Mouse (Mus musculus) CH12.LX (cell line): ENCODE results near the gene Tmem52. TPM values are rescaled to one million over a fixed set of nuclear protein-coding genes. Genes with fewer than 3 reads are reported as not detected.

Experiments used
- DNase-seq: peaks from one replicate; pipeline ENCODE4 v3.0.0-alpha.2; 2013; ENCODE audit errors: extremely low read depth
- H3K27ac ChIP-seq: 2 replicates; pipeline ENCODE4 v1.5.1; 2012; ENCODE audit warnings: low read depth, mild to moderate bottlenecking, control low read depth, moderate library complexity; ENCODE audit not compliant: insufficient read depth
- H3K27me3 ChIP-seq: replicated peaks from 2 replicates; pipeline ENCODE3; 2012; ENCODE audit warnings: inconsistent platforms
- H3K36me3 ChIP-seq, 2 experiments: replicated peaks in 1 of 2; 2 replicates each; pipeline versions ENCODE3 to v1.6.1; 2012; ENCODE audit warnings: inconsistent platforms in 1 of 2, low read length in 1 of 2, mild to moderate bottlenecking in 1 of 2, mixed read lengths in 1 of 2, moderate library complexity in 1 of 2; ENCODE audit not compliant: control insufficient read depth in 1 of 2, insufficient read depth in 1 of 2
- H3K4me1 ChIP-seq, 2 experiments: 2 replicates each; pipeline ENCODE4 v1.6.1; 2012; ENCODE audit warnings: inconsistent platforms in 1 of 2, moderate library complexity in 1 of 2; ENCODE audit not compliant: insufficient read depth in 2 of 2, control insufficient read depth in 1 of 2
- H3K4me2 ChIP-seq: 2 replicates; pipeline ENCODE4 v1.6.1; 2012; ENCODE audit warnings: low read depth, mild to moderate bottlenecking, control low read depth; ENCODE audit not compliant: poor library complexity, insufficient read depth, severe bottlenecking
- H3K4me3 ChIP-seq, 3 experiments: fragments of 150-350 bp in 1 of 3; sonication (generic) in 1 of 3; replicated peaks in 1 of 3; 2 replicates each; pipeline versions ENCODE3 to v1.5.1; 2011 to 2012; ENCODE audit warnings: low read depth in 2 of 3, low read length in 2 of 3, mild to moderate bottlenecking in 2 of 3, moderate library complexity in 2 of 3, control low read depth in 1 of 3, improper control_type of control experiment in 1 of 3, inconsistent platforms in 1 of 3, mixed read lengths in 1 of 3; ENCODE audit not compliant: poor library complexity in 1 of 3
- H3K79me2 ChIP-seq: replicated peaks from 2 replicates; pipeline ENCODE4 v1.6.1; 2012; ENCODE audit warnings: mild to moderate bottlenecking, moderate library complexity; ENCODE audit not compliant: control insufficient read depth, poor library complexity, insufficient read depth, severe bottlenecking; ENCODE audit errors: extremely low read depth
- H3K9ac ChIP-seq: 2 replicates; pipeline ENCODE4 v1.6.1; 2012; ENCODE audit warnings: low read depth, mild to moderate bottlenecking, control low read depth, moderate library complexity; ENCODE audit not compliant: insufficient read depth
- H3K9me3 ChIP-seq: replicated peaks from 2 replicates; pipeline ENCODE3; 2012; ENCODE audit warnings: low read length, inconsistent platforms, mixed read lengths
- CTCF ChIP-seq, 2 experiments: IDR thresholded peaks in 1 of 2; conservative IDR thresholded peaks in 1 of 2; 2 replicates each; pipeline ENCODE4 v1.5.1; 2011 to 2012; ENCODE audit warnings: low read depth in 2 of 2, low read length in 2 of 2, improper control_type of control experiment in 1 of 2, inconsistent platforms in 1 of 2, mild to moderate bottlenecking in 1 of 2, moderate library complexity in 1 of 2
- E2F4 ChIP-seq: IDR thresholded peaks from 2 replicates; pipeline ENCODE4 v1.6.1; 2011; ENCODE audit warnings: low read depth, low read length, improper control_type of control experiment; ENCODE audit not compliant: insufficient replicate concordance
- ELF1 ChIP-seq: IDR thresholded peaks from 2 replicates; pipeline ENCODE4 v1.6.1; 2014; ENCODE audit warnings: low read depth, mild to moderate bottlenecking, inconsistent platforms, low read length, improper control_type of control experiment
- EP300 ChIP-seq: IDR thresholded peaks from 2 replicates; pipeline ENCODE4 v1.6.1; 2011; ENCODE audit warnings: low read length, improper control_type of control experiment
- ETS1 ChIP-seq: conservative IDR thresholded peaks from 2 replicates; pipeline ENCODE4 v1.6.1; 2012; ENCODE audit warnings: low read depth, mild to moderate bottlenecking, inconsistent platforms, low read length, improper control_type of control experiment, moderate library complexity
- GABPA ChIP-seq: IDR thresholded peaks from 2 replicates; pipeline ENCODE4 v1.6.1; 2012; ENCODE audit warnings: low read depth, low read length, improper control_type of control experiment, inconsistent platforms; ENCODE audit not compliant: insufficient replicate concordance
- IRF4 ChIP-seq: IDR thresholded peaks from 2 replicates; pipeline ENCODE4 v1.6.1; 2014; ENCODE audit warnings: low read depth, mild to moderate bottlenecking, inconsistent platforms, low read length, improper control_type of control experiment
- KAT2A ChIP-seq: IDR thresholded peaks from 2 replicates; pipeline ENCODE4 v1.6.1; 2012; ENCODE audit warnings: low read length, improper control_type of control experiment, inconsistent platforms; ENCODE audit not compliant: insufficient replicate concordance
- MAZ ChIP-seq: IDR thresholded peaks from 2 replicates; pipeline ENCODE4 v1.6.1; 2012; ENCODE audit warnings: low read depth, mild to moderate bottlenecking, inconsistent platforms, low read length, improper control_type of control experiment, moderate library complexity
- NRF1 ChIP-seq: IDR thresholded peaks from 2 replicates; pipeline ENCODE4 v1.6.1; 2014; ENCODE audit warnings: low read depth, mild to moderate bottlenecking, inconsistent platforms, low read length, improper control_type of control experiment, moderate library complexity
- PAX5 ChIP-seq: IDR thresholded peaks from 2 replicates; pipeline ENCODE4 v1.6.1; 2012; ENCODE audit warnings: low read length, inconsistent platforms, mixed read lengths
- POLR2A ChIP-seq: IDR thresholded peaks from 2 replicates; pipeline ENCODE4 v1.6.1; 2011; ENCODE audit warnings: low read depth, mild to moderate bottlenecking, improper control_type of control experiment, low read length
- RAD21 ChIP-seq: IDR thresholded peaks from 2 replicates; pipeline ENCODE4 v1.6.1; 2011; ENCODE audit warnings: low read depth, mild to moderate bottlenecking, low read length, improper control_type of control experiment, moderate library complexity
- RCOR1 ChIP-seq: conservative IDR thresholded peaks from 2 replicates; pipeline ENCODE4 v1.6.1; 2012; ENCODE audit warnings: low read depth, mild to moderate bottlenecking, inconsistent platforms, low read length, improper control_type of control experiment
- SIN3A ChIP-seq: IDR thresholded peaks from 2 replicates; pipeline ENCODE4 v1.6.1; 2012; ENCODE audit warnings: low read length, improper control_type of control experiment, inconsistent platforms
- SMC3 ChIP-seq: IDR thresholded peaks from 2 replicates; pipeline ENCODE4 v1.6.1; 2011; ENCODE audit warnings: low read depth, low read length, improper control_type of control experiment
- TCF12 ChIP-seq: IDR thresholded peaks from 2 replicates; pipeline ENCODE4 v1.6.1; 2014; ENCODE audit warnings: low read depth, mild to moderate bottlenecking, inconsistent platforms, low read length, improper control_type of control experiment
- UBTF ChIP-seq: IDR thresholded peaks from 2 replicates; pipeline ENCODE4 v1.6.1; 2012; ENCODE audit warnings: low read depth, mild to moderate bottlenecking, inconsistent platforms, low read length, improper control_type of control experiment, moderate library complexity
- USF1 ChIP-seq: IDR thresholded peaks from 2 replicates; pipeline ENCODE4 v1.6.1; 2014; ENCODE audit warnings: low read depth, mild to moderate bottlenecking, inconsistent platforms, low read length, improper control_type of control experiment
- ZC3H11A ChIP-seq: IDR thresholded peaks from 2 replicates; pipeline ENCODE4 v1.6.1; 2012; ENCODE audit warnings: low read depth, mild to moderate bottlenecking, inconsistent platforms, low read length, improper control_type of control experiment
- ZNF384 ChIP-seq: IDR thresholded peaks from 2 replicates; pipeline ENCODE4 v1.6.1; 2012; ENCODE audit warnings: low read depth, low read length, improper control_type of control experiment, inconsistent platforms
- dilution Hi-C: fragments of 300-500 bp; cut with MboI; formaldehyde crosslinking; loops from 2 replicates; pipeline ENCODE4 v1.14.3; 2020; ENCODE audit warnings: low sequenced_read_pairs; ENCODE audit not compliant: extremely low pct_unique_long_range_greater_than_20kb, extremely low pct_ligation_motif_present
- in situ Hi-C: fragments of 300-500 bp; cut with MboI; formaldehyde crosslinking; loops from 3 replicates; pipeline ENCODE4 v1.14.3; 2019; ENCODE audit warnings: low sequenced_read_pairs, low pct_ligation_motif_present, low pct_unique_long_range_greater_than_20kb, mixed read lengths
- polyA plus RNA-seq: library from polyadenylated mRNA; unstranded; fragments of >175 nt; gene quantifications from 2 replicates; pipeline ENCODE4 v1.2.1, GENCODE M21; 2012; ENCODE audit warnings: low read depth; ENCODE audit not compliant: insufficient read length
- total RNA-seq, 2 experiments: library from RNA; depleted of rRNA; stranded (reverse); fragments of 300-350 nt in 1 of 2; fragments of >200 nt in 1 of 2; gene quantifications; 2 replicates each; pipeline ENCODE4 v1.2.3; 2012 to 2014

Tmem52 gene
- total and polyA plus RNA-seq, 3 experiments: 0.34 to 0.59 TPM; not detected in 1

GRCm38 (mm10) chr4:155501126-155501525, 32.2 kb downstream of the Tmem52 start:
- no peaks in the 10 kb centered on the region for H3K9me3 ChIP-seq
- H3K4me3 ChIP-seq: no peak overlapping the region
- H3K79me2 ChIP-seq: peaks cover 96% of the 10 kb centered on the region
- H3K36me3 ChIP-seq: peaks cover 8 to 42% of the 10 kb centered on the region in 2 experiments
- dilution Hi-C loops: no loop called here
- H3K9ac ChIP-seq: no peak overlapping the region
- in situ Hi-C loops: no loop called here
- H3K27me3 ChIP-seq: no peaks in the 10 kb centered on the region
- DNase-seq: no peak
- H3K4me1 ChIP-seq: peaks cover 13 to 46% of the 10 kb centered on the region in 2 experiments
- H3K4me2 ChIP-seq: no peak overlapping the region
- H3K27ac ChIP-seq: no peak overlapping the region
- no peak for TF ChIP-seq POLR2A
- no peak for TF ChIP-seq UBTF
- TF ChIP-seq USF1: no peak
- TF ChIP-seq ETS1: no peak
- TF ChIP-seq RAD21: no peak
- TF ChIP-seq MAZ: no peak
- TF ChIP-seq CTCF (conservative IDR thresholded peaks at IDR 0.05 in 1 of 2, IDR thresholded peaks at IDR 0.05 in 1 of 2; ENCODE audit: low read depth in 2 of 2, low read length in 2 of 2): no peak
- TF ChIP-seq KAT2A: no peak
- no peak for TF ChIP-seq TCF12
- TF ChIP-seq ELF1: no peak
- TF ChIP-seq IRF4: no peak
- no peak for TF ChIP-seq NRF1
- no peak for TF ChIP-seq SMC3
- no peak for TF ChIP-seq E2F4
- no peak for TF ChIP-seq ZNF384
- TF ChIP-seq SIN3A: no peak
- TF ChIP-seq PAX5: no peak
- TF ChIP-seq GABPA: no peak

DNA sequence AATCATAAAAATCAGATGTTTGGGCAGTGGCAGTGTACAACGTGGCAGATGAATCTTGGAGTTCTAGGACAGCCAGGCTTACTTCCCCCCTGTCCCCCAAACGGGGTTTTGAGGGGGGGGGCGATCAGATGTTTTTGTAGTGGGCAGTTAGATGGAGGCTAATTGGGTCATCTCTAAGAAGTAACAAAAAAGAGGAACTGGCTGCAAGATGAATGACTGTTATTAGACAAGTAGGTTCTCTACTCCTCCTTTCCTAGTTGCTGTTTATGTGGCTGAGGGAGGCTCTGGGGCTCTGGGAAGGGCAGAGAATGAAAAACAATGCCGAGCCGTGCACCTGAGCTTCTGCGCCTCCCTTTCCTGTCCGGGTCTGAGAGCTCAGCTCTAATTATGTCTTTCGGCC, 36.2 kb downstream of the Tmem52 start:
- H3K27ac ChIP-seq: peak overlapping the region; percentile 37; the same call in 1 of the 2 replicates
- no peak overlapping the region for H3K4me3 ChIP-seq
- peaks cover 8 to 43% of the 10 kb centered on the region in 2 experiments for H3K36me3 ChIP-seq
- dilution Hi-C loops: no loop called here
- in situ Hi-C loops: no loop called here
- no peaks in the 10 kb centered on the region for H3K9me3 ChIP-seq
- peaks cover 99% of the 10 kb centered on the region for H3K79me2 ChIP-seq
- no peak for TF ChIP-seq USF1
- TF ChIP-seq IRF4: 0 out of 2 replicates have a peak, but pooled peaks have one; percentile 4
- TF ChIP-seq ELF1: no peak
- TF ChIP-seq CTCF (conservative IDR thresholded peaks at IDR 0.05 in 1 of 2, IDR thresholded peaks at IDR 0.05 in 1 of 2; ENCODE audit: low read depth in 2 of 2, low read length in 2 of 2): no peak
- TF ChIP-seq EP300: 0 out of 2 replicates have a peak, but pooled peaks have one; percentile 33
- TF ChIP-seq ZNF384: no peak
- no peak for TF ChIP-seq RCOR1
- no peak for TF ChIP-seq ZC3H11A
- H3K9ac ChIP-seq: no peak overlapping the region
- H3K4me1 ChIP-seq: peaks cover 20 to 64% of the 10 kb centered on the region in 2 experiments
- no peak overlapping the region; the same call in 1 of the 2 replicates for H3K4me2 ChIP-seq
- no peak for DNase-seq
- H3K27me3 ChIP-seq: no peaks in the 10 kb centered on the region
